In the genomic region with DNA sequence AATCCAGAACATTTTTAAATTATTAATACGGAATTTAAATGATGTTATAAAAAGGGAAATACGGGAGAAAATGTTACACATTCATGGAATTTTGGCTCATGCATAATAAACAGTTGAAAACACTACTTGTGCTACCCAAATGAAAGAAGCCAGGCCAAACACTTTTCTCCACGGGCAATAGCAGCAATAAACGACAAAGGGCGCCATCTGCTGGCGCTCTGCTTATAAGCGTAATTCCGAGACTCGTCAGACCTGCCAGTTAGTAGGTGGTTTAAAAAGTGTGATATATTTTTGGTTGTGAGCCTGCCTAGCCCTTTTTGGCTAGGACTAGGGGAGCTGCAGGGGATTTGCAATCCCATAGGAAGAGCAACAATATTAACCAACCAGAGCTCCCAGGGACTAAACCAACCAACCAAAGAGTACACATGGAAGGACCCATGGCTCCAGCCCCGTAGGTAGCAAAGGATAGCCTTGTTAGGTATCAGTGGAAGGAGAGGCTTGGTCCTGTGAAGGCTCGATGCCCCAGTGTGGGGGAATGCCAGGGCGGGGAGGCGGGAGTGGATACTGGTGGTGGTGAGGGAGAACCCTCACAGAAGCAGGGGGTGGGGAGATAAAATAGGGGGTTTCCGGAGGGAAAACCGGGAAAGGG, we compare ENCODE assay signal across 9 mouse cellular contexts. TPM values are rescaled to one million over a fixed set of nuclear protein-coding genes. Genes with fewer than 3 reads are reported as not detected.
DNase-seq lines count a peak whose midpoint lies in the region; ATAC-seq lines count a peak whose summit lies in the region.
"Had no signal": no experiment of that assay in that cellular context is flagged by ENCODE, and none has a peak within 500 bp of the region (broad histone marks: within the 10 kb centered on the region; RNA-seq: fewer than 3 reads in every experiment).

No protein-coding gene starts in this region.

- WGBS in forebrain, embryonic 11.5 days: 31% methylated on average over 15 of the region's 15 CpGs
- 26% methylated on average over 15 of the region's 15 CpGs for WGBS in hindbrain, embryonic 10.5 days

- no peak overlapping the region for H3K4me2 ChIP-seq in forebrain, embryonic 11.5 days (ENCODE audit: low read depth, low read length, severe bottlenecking)
- H3K4me2 ChIP-seq: limb, embryonic 15.5 days had no signal

- no peaks in the 10 kb centered on the region for H3K27me3 ChIP-seq in forebrain, embryonic 11.5 days (ENCODE audit: control insufficient read depth, insufficient read depth, low read length)
- 0 out of 2 replicates have a peak, but pooled peaks cover 3% of the 10 kb centered on the region for H3K27me3 ChIP-seq in hindbrain, embryonic 10.5 days (ENCODE audit: insufficient read depth, poor library complexity, severe bottlenecking)
- H3K27me3 ChIP-seq: limb, embryonic 15.5 days had no signal

- DNase-seq in MEL-GATA-1-ER (ENCODE audit: extremely low read depth, low read depth): peak; percentile 46
- peak; percentile 56 for DNase-seq in brain, embryonic 18.5 days (ENCODE audit: low read depth, low spot score)
- peak; percentile 83 for DNase-seq in forebrain, embryonic 11.5 days (ENCODE audit: low spot score)
- DNase-seq in hindbrain, embryonic 10.5 days (ENCODE audit: low spot score): peak; percentile 70
- DNase-seq in layer of hippocampus, postnatal 10 days (ENCODE audit: low spot score in 2 of 2): peak; percentile 82 to 86
- DNase-seq in lung, postnatal 4 days: peak; percentile 71 to 80
- DNase-seq in right cerebral cortex, postnatal 14 days: peak; percentile 85
- DNase-seq in urinary bladder, postnatal 14 days (ENCODE audit: low spot score): peak; percentile 78

- no peaks in the 10 kb centered on the region for H3K4me1 ChIP-seq in forebrain, embryonic 11.5 days (replicated peaks; ENCODE audit: control insufficient read depth, insufficient read depth, low read length)
- H3K4me1 ChIP-seq in hindbrain, embryonic 10.5 days (replicated peaks): no peaks in the 10 kb centered on the region

- no peaks in the 10 kb centered on the region for H3K36me3 ChIP-seq in forebrain, embryonic 11.5 days (ENCODE audit: control insufficient read depth, insufficient read depth, low read length)
- no peaks in the 10 kb centered on the region for H3K36me3 ChIP-seq in hindbrain, embryonic 10.5 days
- H3K36me3 ChIP-seq: limb, embryonic 15.5 days had no signal

- peak; percentile 72 for ATAC-seq in forebrain, embryonic 11.5 days (replicated peaks; ENCODE audit: low FRiP score)

- H3K9ac ChIP-seq in forebrain, embryonic 11.5 days (ENCODE audit: low read length): no peak overlapping the region
- H3K9ac ChIP-seq: limb, embryonic 15.5 days had no signal

- H3K9me3 ChIP-seq in forebrain, embryonic 11.5 days (ENCODE audit: control insufficient read depth, low read length): no peaks in the 10 kb centered on the region
- no peaks in the 10 kb centered on the region for H3K9me3 ChIP-seq in hindbrain, embryonic 10.5 days
- H3K9me3 ChIP-seq: limb, embryonic 15.5 days had no signal

- H3K4me3 ChIP-seq in forebrain, embryonic 11.5 days (ENCODE audit: low read depth, low read length): no peak overlapping the region
- no peak overlapping the region for H3K4me3 ChIP-seq in hindbrain, embryonic 10.5 days
- H3K4me3 ChIP-seq: limb, embryonic 15.5 days had no signal

- H3K27ac ChIP-seq in forebrain, embryonic 11.5 days (ENCODE audit: low read depth, low read length): no peak overlapping the region
- H3K27ac ChIP-seq in hindbrain, embryonic 10.5 days: no peak overlapping the region
- H3K27ac ChIP-seq: limb, embryonic 15.5 days had no signal

RNA-seq across cellular contexts. Expression of gene Lmo4, which starts 37.1 kb away (rescaled TPM):
- polyA plus RNA-seq in forebrain, embryonic 11.5 days (2014; fragmentation: Nextera tagmentation; extraction: Ambion mirVana): 50.4 and 52.8 TPM in 2 replicates
- 41.1 and 46.5 TPM in 2 replicates for polyA plus RNA-seq in hindbrain, embryonic 10.5 days (2016; fragmentation: Nextera tagmentation; extraction: Ambion mirVana)
- 100 to 1,000 TPM; 191 to 204 TPM for total RNA-seq in layer of hippocampus, postnatal 10 days (2021)
